Mouse (Mus musculus) C2C12 (cell line): ENCODE data around the gene Gm49405.

Source experiments
- CTCF ChIP-seq: IDR thresholded peaks from one replicate; pipeline ENCODE4 v1.5.1; 2011; ENCODE audit not compliant: control insufficient read depth, insufficient read depth, insufficient read length
- MAX ChIP-seq: IDR thresholded peaks from one replicate; pipeline ENCODE4 v1.6.1; 2011; ENCODE audit warnings: mild to moderate bottlenecking, control low read depth
- MYOD1 ChIP-seq: IDR thresholded peaks from one replicate; pipeline ENCODE4 v1.6.1; 2011; ENCODE audit warnings: low read depth; ENCODE audit not compliant: control insufficient read depth, insufficient read length
- USF1 ChIP-seq: IDR thresholded peaks from one replicate; pipeline ENCODE4 v1.6.1; 2011; ENCODE audit warnings: low read depth, mild to moderate bottlenecking, control low read depth, moderate library complexity

DNA sequence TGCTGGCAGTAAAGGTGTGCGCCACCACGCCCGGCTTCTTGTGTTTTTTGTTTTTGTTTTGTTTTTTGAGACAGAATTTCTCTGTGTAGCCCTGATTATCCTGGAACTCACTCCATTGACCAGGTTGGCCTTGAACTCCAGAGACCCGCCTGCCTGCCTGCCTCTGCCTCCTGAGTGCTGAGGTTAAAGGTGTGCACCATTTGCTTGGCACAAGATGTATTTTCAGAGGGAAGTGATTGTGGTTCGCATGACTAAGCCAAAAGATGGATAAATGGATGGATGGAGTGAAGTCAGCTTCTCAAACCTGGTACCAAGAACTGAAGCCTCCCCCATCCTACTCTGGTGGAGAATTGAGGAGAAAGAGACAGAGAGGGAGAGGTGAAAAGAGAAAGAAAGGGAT, 54.2 kb downstream of the Gm49405 start:
- TF ChIP-seq MYOD1 (no peak), USF1 (no peak), CTCF (no peak), MAX (no peak)
